Mouse (Mus musculus) left cerebral cortex, adult 11 months (tissue): Measurements from ENCODE around the gene 1700020L24Rik.

Source experiments
- DNase-seq: peaks from one replicate; pipeline ENCODE4 v3.0.0; 2022; ENCODE audit warnings: low spot score

The 1700020L24Rik gene

GRCm38 (mm10) chr11:83473235-83474016 is 35.9 kb downstream of the 1700020L24Rik start:
- no peak for DNase-seq
